Mouse (Mus musculus) neural tube, embryonic 15.5 days (tissue): ENCODE results near the gene Olfr1368. TPM values are rescaled to one million over a fixed set of nuclear protein-coding genes. Genes with fewer than 3 reads are reported as not detected.
"Not testable (repeated sequence)": the region's sequence is repeated elsewhere in the genome, so short reads cannot be mapped to it uniquely, and the experiment has no call there.

Experiments
- ATAC-seq: fragments of 200-750 bp; cut with Nextera tagmentation; 2 replicates; pipeline ENCODE4 v1.8.0; 2017; ENCODE audit warnings: mild to moderate bottlenecking, moderate TSS enrichment, moderate library complexity; ENCODE audit not compliant: low FRiP score
- H3K27ac ChIP-seq: fragments of 300-500 bp; sonication (generic); replicated peaks from 2 replicates; pipeline ENCODE4 v1.5.1; 2015; ENCODE audit warnings: mild to moderate bottlenecking, inconsistent platforms
- H3K27me3 ChIP-seq: fragments of 300-500 bp; sonication (generic); replicated peaks from 2 replicates; pipeline ENCODE4 v1.6.1; 2015; ENCODE audit warnings: inconsistent platforms
- H3K36me3 ChIP-seq: fragments of 300-500 bp; sonication (generic); 2 replicates; pipeline ENCODE4 v1.6.1; 2015; ENCODE audit warnings: inconsistent platforms
- H3K4me1 ChIP-seq: fragments of 300-500 bp; sonication (generic); 2 replicates; pipeline ENCODE4 v1.6.1; 2015; ENCODE audit warnings: inconsistent platforms
- H3K4me2 ChIP-seq: fragments of 300-500 bp; sonication (generic); 2 replicates; pipeline ENCODE4 v1.6.1; 2015; ENCODE audit warnings: inconsistent platforms, mild to moderate bottlenecking, moderate library complexity
- H3K4me3 ChIP-seq: fragments of 300-500 bp; sonication (generic); replicated peaks from 2 replicates; pipeline ENCODE4 v1.5.1; 2015; ENCODE audit warnings: mild to moderate bottlenecking, inconsistent platforms
- H3K9ac ChIP-seq: fragments of 300-500 bp; sonication (generic); replicated peaks from 2 replicates; pipeline ENCODE4 v1.6.1; 2015; ENCODE audit warnings: mild to moderate bottlenecking, inconsistent platforms
- H3K9me3 ChIP-seq: fragments of 300-500 bp; sonication (generic); replicated peaks from 2 replicates; pipeline ENCODE4 v1.6.1; 2016; ENCODE audit warnings: inconsistent platforms
- WGBS: fragments of 180-500 bp; shearing (Covaris S2); methylation state at CpG from one replicate; pipeline ENCODE4 v1.1.7; 2015; ENCODE audit warnings: mixed read lengths; 5-methylcytosine and 5-hydroxymethylcytosine counted together
- polyA plus RNA-seq: library from polyadenylated mRNA; unstranded; fragments of >200 nt; fragmentation: Nextera tagmentation; extraction: Ambion mirVana; gene quantifications from 2 replicates; pipeline ENCODE4 v1.2.1, GENCODE M21; 2015

The Olfr1368 gene
- polyA plus RNA-seq, 1 experiment from 2014 or later = not detected

GRCm38 (mm10) chr13:21114121-21114520 lies 31.5 kb downstream of the Olfr1368 start:
- H3K27me3 ChIP-seq = no peaks in the 10 kb centered on the region
- no peak for ATAC-seq
- no peak overlapping the region for H3K4me3 ChIP-seq
- H3K9me3 ChIP-seq = no peaks in the 10 kb centered on the region
- H3K4me2 ChIP-seq = no peak overlapping the region
- H3K4me1 ChIP-seq = no peaks in the 10 kb centered on the region
- 91% methylated on average over 4 of the region's 4 CpGs for WGBS
- H3K36me3 ChIP-seq = no peaks in the 10 kb centered on the region
- no peak overlapping the region for H3K27ac ChIP-seq
- H3K9ac ChIP-seq = no peak overlapping the region

- not testable (repeated sequence) for ATAC-seq, H3K27me3 ChIP-seq, H3K4me1 ChIP-seq, H3K9me3 ChIP-seq, H3K9ac ChIP-seq, H3K4me3 ChIP-seq, H3K36me3 ChIP-seq, H3K27ac ChIP-seq, H3K4me2 ChIP-seq
- WGBS = 72% methylated on average over 3 of the region's 3 CpGs
Observed at GRCm38 (mm10) chr13:21111183-21111582, 34.5 kb downstream of the Olfr1368 start, which contains the start of gene Olfr1369-ps1. Gene Olfr1369-ps1 (plus strand): TSS chr13:21111483.

GRCm38 (mm10) chr13:21110441-21110840 lies 35.2 kb downstream of the Olfr1368 start:
- no peak for ATAC-seq
- Histone ChIP-seq H3K9ac (no peak overlapping the region), H3K27me3 (no peaks in the 10 kb centered on the region), H3K4me2 (no peak overlapping the region), H3K36me3 (no peaks in the 10 kb centered on the region), H3K27ac (no peak overlapping the region), H3K9me3 (no peaks in the 10 kb centered on the region), H3K4me3 (no peak overlapping the region), H3K4me1 (no peaks in the 10 kb centered on the region)
- 93% methylated on average over 6 of the region's 6 CpGs for WGBS

- H3K36me3 ChIP-seq = no peaks in the 10 kb centered on the region
- H3K4me2 ChIP-seq = no peak overlapping the region
- no peak overlapping the region for H3K27ac ChIP-seq
- WGBS = 98% methylated on average over 3 of the region's 3 CpGs
- no peak overlapping the region for H3K9ac ChIP-seq
- H3K9me3 ChIP-seq = no peaks in the 10 kb centered on the region
- H3K4me1 ChIP-seq = no peaks in the 10 kb centered on the region
- ATAC-seq = no peak
- no peaks in the 10 kb centered on the region for H3K27me3 ChIP-seq
- no peak overlapping the region for H3K4me3 ChIP-seq
Observed at GRCm38 (mm10) chr13:21109759-21110158, 35.9 kb downstream of the Olfr1368 start.

Other genes with a start within 250 kb of the Olfr1368 start
- gene Olfr1370, start 70.9 kb downstream of the Olfr1368 start, polyA plus RNA-seq = not detected in 2 replicates
- gene Olfr1369-ps1, start 34.4 kb downstream of the Olfr1368 start, polyA plus RNA-seq = 0.20 TPM in 1 of 2 replicates, not detected in the other
- not detected in 2 replicates for gene Olfr263, start 16.2 kb downstream of the Olfr1368 start, polyA plus RNA-seq
- 76.1 and 94.7 TPM in 2 replicates for gene Trim27, start 33.6 kb upstream of the Olfr1368 start, polyA plus RNA-seq
- not detected in 2 replicates for gene Gpx5, start 146.9 kb upstream of the Olfr1368 start, polyA plus RNA-seq
- 0.24 and 0.27 TPM in 2 replicates for gene Gpx6, start 166.3 kb upstream of the Olfr1368 start, polyA plus RNA-seq
- not detected in 2 replicates for gene Olfr1367, start 201.0 kb upstream of the Olfr1368 start, polyA plus RNA-seq
- gene Zscan12, start 217.0 kb upstream of the Olfr1368 start, polyA plus RNA-seq = 12.4 and 13.0 TPM in 2 replicates